Mouse (Mus musculus): Measurements from ENCODE around the gene Gm14214. TPM values are rescaled to one million over a fixed set of nuclear protein-coding genes. Genes with fewer than 3 reads are reported as not detected.

Gene Gm14214
- polyA plus RNA-seq, 1 experiment from 2014 or later, result not detected

- Histone ChIP-seq H3K4me2 (ENCODE audit: low read length) (no peak overlapping the region), H3K4me3 (ENCODE audit: low read depth, low read length) (no peak overlapping the region), H3K27ac (ENCODE audit: low read depth, low read length) (no peak overlapping the region), H3K36me3 (ENCODE audit: control insufficient read depth, insufficient read depth, low read length) (no peaks in the 10 kb centered on the region), H3K27me3 (replicated peaks; ENCODE audit: control insufficient read depth, insufficient read depth, low read length) (no peaks in the 10 kb centered on the region), H3K4me1 (ENCODE audit: control insufficient read depth, insufficient read depth, low read length) (no peaks in the 10 kb centered on the region), H3K9me3 (replicated peaks; ENCODE audit: control insufficient read depth, low read length) (no peaks in the 10 kb centered on the region), H3K9ac (ENCODE audit: low read length) (no peak overlapping the region)
- ATAC-seq (no peak), DNase-seq (ENCODE audit: low spot score) (no peak)
- WGBS, result 87% methylated on average over 1 of the region's 1 CpGs
Measured at GRCm38 (mm10) chr2:154803372-154803771, 33.5 kb upstream of the Gm14214 start.

GRCm38 (mm10) chr2:154791661-154792642 lies 22.1 kb upstream of the Gm14214 start:
- Histone ChIP-seq H3K9me3 (replicated peaks; ENCODE audit: control insufficient read depth, low read length) (no peaks in the 10 kb centered on the region), H3K27me3 (replicated peaks; ENCODE audit: control insufficient read depth, insufficient read depth, low read length) (no peaks in the 10 kb centered on the region), H3K4me1 (ENCODE audit: control insufficient read depth, insufficient read depth, low read length) (peaks cover 21% of the 10 kb centered on the region), H3K4me2 (ENCODE audit: low read length) (peak overlapping the region; percentile 88), H3K9ac (ENCODE audit: low read length) (peak overlapping the region; percentile 93), H3K4me3 (ENCODE audit: low read depth, low read length) (peak overlapping the region; percentile 98), H3K36me3 (ENCODE audit: control insufficient read depth, insufficient read depth, low read length) (peaks cover 4% of the 10 kb centered on the region; the same call in 1 of the 2 replicates), H3K27ac (ENCODE audit: low read depth, low read length) (peak overlapping the region; percentile 98)
- WGBS, result under 1% methylated on average over 67 of the region's 67 CpGs
- ATAC-seq (peak; percentile 7), DNase-seq (ENCODE audit: low spot score) (peak; percentile 68)

- Histone ChIP-seq H3K27me3 (replicated peaks; ENCODE audit: control insufficient read depth, insufficient read depth, low read length) (no peaks in the 10 kb centered on the region), H3K4me3 (ENCODE audit: low read depth, low read length) (peak within 1 kb of the TSS; percentile 98), H3K9ac (ENCODE audit: low read length) (peak within 1 kb of the TSS; percentile 93), H3K9me3 (replicated peaks; ENCODE audit: control insufficient read depth, low read length) (no peaks in the 10 kb centered on the region), H3K4me1 (ENCODE audit: control insufficient read depth, insufficient read depth, low read length) (peaks cover 21% of the 10 kb centered on the region), H3K27ac (ENCODE audit: low read depth, low read length) (peak within 1 kb of the TSS; percentile 98), H3K36me3 (ENCODE audit: control insufficient read depth, insufficient read depth, low read length) (peaks cover 4% of the 10 kb centered on the region; the same call in 1 of the 2 replicates), H3K4me2 (ENCODE audit: low read length) (peak within 1 kb of the TSS; percentile 88)
- DNase-seq (ENCODE audit: low spot score) (peak; percentile 98), ATAC-seq (peak; percentile 96)
- WGBS, result under 1% methylated on average over 82 of the region's 89 CpGs
Measured at GRCm38 (mm10) chr2:154790656-154791483, 21.0 kb upstream of the Gm14214 start, which contains the start of the genes Raly and a. Gene Raly, plus strand, starts transcription at chr2:154791096. Gene a, plus strand, starts transcription at chr2:154791402.

DNA sequence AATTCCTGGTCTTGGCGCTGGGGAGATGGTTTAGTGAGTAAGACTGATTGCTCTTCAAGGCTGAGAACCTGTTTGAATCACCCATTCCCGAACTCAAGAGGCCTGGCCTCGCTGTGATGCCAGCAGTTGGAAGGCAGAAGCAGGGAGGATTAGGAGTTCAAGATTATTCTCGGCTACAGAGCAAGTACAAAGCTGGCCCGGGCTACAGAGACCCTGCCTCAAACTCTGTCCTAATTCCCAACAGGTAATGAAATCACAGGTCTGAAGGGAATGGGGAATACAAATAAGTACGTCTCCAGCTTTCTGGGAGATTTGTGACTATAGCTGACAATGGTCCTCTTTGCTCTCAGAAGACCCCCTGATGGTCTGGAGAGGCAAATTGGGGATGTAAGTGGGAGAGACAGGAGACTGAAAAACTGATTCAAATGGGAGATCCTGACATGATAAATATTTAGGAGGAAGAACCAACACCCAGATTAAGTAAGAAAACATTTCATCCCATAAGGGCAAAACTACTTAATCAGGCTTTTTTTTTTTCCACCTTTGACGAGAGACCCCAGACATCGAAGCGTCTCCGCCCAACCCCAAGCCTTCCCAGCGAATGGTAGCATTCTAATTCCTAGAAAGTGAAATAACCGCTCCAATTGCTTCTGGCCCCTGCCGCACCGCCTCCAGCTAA lies 20.3 kb upstream of the Gm14214 start:
- no peak for DNase-seq (ENCODE audit: low spot score)
- H3K4me2 ChIP-seq (ENCODE audit: low read length), result peak overlapping the region; percentile 88
- H3K4me1 ChIP-seq (ENCODE audit: control insufficient read depth, insufficient read depth, low read length), result peaks cover 21% of the 10 kb centered on the region
- no peaks in the 10 kb centered on the region for H3K9me3 ChIP-seq (replicated peaks; ENCODE audit: control insufficient read depth, low read length)
- peak overlapping the region; percentile 59 for H3K27ac ChIP-seq (ENCODE audit: low read depth, low read length)
- no peaks in the 10 kb centered on the region for H3K27me3 ChIP-seq (replicated peaks; ENCODE audit: control insufficient read depth, insufficient read depth, low read length)
- peaks cover 4% of the 10 kb centered on the region; the same call in 1 of the 2 replicates for H3K36me3 ChIP-seq (ENCODE audit: control insufficient read depth, insufficient read depth, low read length)
- peak overlapping the region; percentile 48 for H3K9ac ChIP-seq (ENCODE audit: low read length)
- ATAC-seq, result no peak
- H3K4me3 ChIP-seq (ENCODE audit: low read depth, low read length), result peak overlapping the region; percentile 98
- 4% methylated on average over 14 of the region's 14 CpGs for WGBS

GRCm38 (mm10) chr2:154789381-154789780 lies 19.6 kb upstream of the Gm14214 start:
- H3K4me3 ChIP-seq (ENCODE audit: low read depth, low read length), result no peak overlapping the region
- WGBS, result 74% methylated on average over 6 of the region's 6 CpGs

GRCm38 (mm10) chr2:154786776-154787175 lies 16.9 kb upstream of the Gm14214 start:
- H3K27ac ChIP-seq (ENCODE audit: low read depth, low read length), result no peak overlapping the region
- no peak for DNase-seq (ENCODE audit: low spot score)
- H3K27me3 ChIP-seq (replicated peaks; ENCODE audit: control insufficient read depth, insufficient read depth, low read length), result no peaks in the 10 kb centered on the region
- H3K9ac ChIP-seq (ENCODE audit: low read length), result no peak overlapping the region
- ATAC-seq, result no peak
- H3K36me3 ChIP-seq (ENCODE audit: control insufficient read depth, insufficient read depth, low read length), result no peaks in the 10 kb centered on the region
- H3K4me2 ChIP-seq (ENCODE audit: low read length), result no peak overlapping the region
- H3K4me1 ChIP-seq (ENCODE audit: control insufficient read depth, insufficient read depth, low read length), result peaks cover 2% of the 10 kb centered on the region
- no peak overlapping the region for H3K4me3 ChIP-seq (ENCODE audit: low read depth, low read length)
- H3K9me3 ChIP-seq (replicated peaks; ENCODE audit: control insufficient read depth, low read length), result no peaks in the 10 kb centered on the region
- 51% methylated on average over 11 of the region's 11 CpGs for WGBS

More at GRCm38 (mm10) chr2:154789381-154789780, 19.6 kb upstream of the Gm14214 start:
- Histone ChIP-seq H3K9ac (ENCODE audit: low read length) (no peak overlapping the region), H3K27ac (ENCODE audit: low read depth, low read length) (peak overlapping the region; percentile 59; the same call in 1 of the 2 replicates), H3K36me3 (ENCODE audit: control insufficient read depth, insufficient read depth, low read length) (no peaks in the 10 kb centered on the region; the same call in 1 of the 2 replicates), H3K4me1 (ENCODE audit: control insufficient read depth, insufficient read depth, low read length) (peaks cover 18% of the 10 kb centered on the region), H3K27me3 (replicated peaks; ENCODE audit: control insufficient read depth, insufficient read depth, low read length) (no peaks in the 10 kb centered on the region), H3K9me3 (replicated peaks; ENCODE audit: control insufficient read depth, low read length) (no peaks in the 10 kb centered on the region), H3K4me2 (ENCODE audit: low read length) (no peak overlapping the region)
- DNase-seq (ENCODE audit: low spot score), result no peak
- ATAC-seq, result no peak

DNA sequence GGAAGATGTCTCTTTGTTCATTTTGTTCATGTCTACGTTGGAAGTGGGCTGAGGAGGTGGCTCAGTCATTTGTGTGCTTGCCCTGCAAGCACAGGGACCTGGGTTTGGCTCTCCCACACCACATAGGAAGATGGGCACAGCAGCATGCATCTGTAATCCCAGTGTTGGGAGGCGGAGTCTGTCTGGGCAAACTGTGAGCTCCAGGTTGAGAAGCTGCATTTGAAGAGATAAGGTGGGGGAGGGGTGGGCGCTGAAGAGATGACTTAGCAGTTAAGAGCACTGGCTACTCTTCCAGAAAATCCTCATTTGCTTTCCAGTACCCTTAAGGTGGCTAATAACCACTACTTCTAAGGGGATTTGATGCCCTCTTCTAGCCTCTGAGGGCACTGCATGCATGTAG lies 16.4 kb upstream of the Gm14214 start:
- H3K36me3 ChIP-seq (ENCODE audit: control insufficient read depth, insufficient read depth, low read length), result no peaks in the 10 kb centered on the region
- DNase-seq (ENCODE audit: low spot score) (no peak), ATAC-seq (no peak)
- H3K4me2 ChIP-seq (ENCODE audit: low read length), result no peak overlapping the region
- H3K9me3 ChIP-seq (replicated peaks; ENCODE audit: control insufficient read depth, low read length), result no peaks in the 10 kb centered on the region
- H3K4me1 ChIP-seq (ENCODE audit: control insufficient read depth, insufficient read depth, low read length), result peaks cover 2% of the 10 kb centered on the region
- no peak overlapping the region for H3K27ac ChIP-seq (ENCODE audit: low read depth, low read length)
- no peak overlapping the region for H3K4me3 ChIP-seq (ENCODE audit: low read depth, low read length)
- no peaks in the 10 kb centered on the region for H3K27me3 ChIP-seq (replicated peaks; ENCODE audit: control insufficient read depth, insufficient read depth, low read length)
- 41% methylated on average over 3 of the region's 3 CpGs for WGBS
- no peak overlapping the region for H3K9ac ChIP-seq (ENCODE audit: low read length)

GRCm38 (mm10) chr2:154785284-154785683 lies 15.5 kb upstream of the Gm14214 start:
- ATAC-seq, result no peak
- H3K27ac ChIP-seq (ENCODE audit: low read depth, low read length), result no peak overlapping the region

More at GRCm38 (mm10) chr2:154785284-154785683, 15.5 kb upstream of the Gm14214 start:
- Histone ChIP-seq H3K36me3 (ENCODE audit: control insufficient read depth, insufficient read depth, low read length) (no peaks in the 10 kb centered on the region), H3K9ac (ENCODE audit: low read length) (no peak overlapping the region), H3K4me3 (ENCODE audit: low read depth, low read length) (no peak overlapping the region), H3K27me3 (replicated peaks; ENCODE audit: control insufficient read depth, insufficient read depth, low read length) (no peaks in the 10 kb centered on the region), H3K4me1 (ENCODE audit: control insufficient read depth, insufficient read depth, low read length) (peaks cover 2% of the 10 kb centered on the region), H3K4me2 (ENCODE audit: low read length) (no peak overlapping the region), H3K9me3 (replicated peaks; ENCODE audit: control insufficient read depth, low read length) (no peaks in the 10 kb centered on the region)
- 93% methylated on average over 3 of the region's 3 CpGs for WGBS
- DNase-seq (ENCODE audit: low spot score), result no peak
